Mouse (Mus musculus) lung, adult 18-20 months (tissue): ENCODE results near the gene Rcc2.

Experiments used
- DNase-seq, 2 experiments: peaks; one replicate each; pipeline ENCODE4 v3.0.0; 2022; ENCODE audit warnings: mixed read lengths in 2 of 2

Rcc2 gene

DNA sequence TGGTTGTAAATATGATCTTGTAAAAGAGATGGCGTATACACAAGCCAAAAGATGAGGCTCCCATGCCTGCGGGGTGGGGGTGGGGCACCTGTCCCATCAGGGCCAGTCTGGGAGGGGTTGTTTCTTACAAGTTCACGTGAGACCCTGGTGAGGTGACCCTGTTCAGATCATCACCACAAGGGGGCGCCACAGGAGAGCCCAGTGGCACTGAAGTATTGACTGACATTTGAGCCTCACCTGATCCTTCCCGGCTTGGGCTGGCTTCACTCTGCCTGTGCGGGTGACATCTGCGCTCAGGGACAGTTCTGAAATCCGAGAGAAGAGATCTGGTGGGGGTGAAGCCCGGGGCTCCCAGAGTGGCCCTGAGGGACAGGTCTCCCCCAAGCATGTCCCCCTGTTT, 62.8 kb downstream of the Rcc2 start:
- DNase-seq = peak; percentile 54 to 67

DNA sequence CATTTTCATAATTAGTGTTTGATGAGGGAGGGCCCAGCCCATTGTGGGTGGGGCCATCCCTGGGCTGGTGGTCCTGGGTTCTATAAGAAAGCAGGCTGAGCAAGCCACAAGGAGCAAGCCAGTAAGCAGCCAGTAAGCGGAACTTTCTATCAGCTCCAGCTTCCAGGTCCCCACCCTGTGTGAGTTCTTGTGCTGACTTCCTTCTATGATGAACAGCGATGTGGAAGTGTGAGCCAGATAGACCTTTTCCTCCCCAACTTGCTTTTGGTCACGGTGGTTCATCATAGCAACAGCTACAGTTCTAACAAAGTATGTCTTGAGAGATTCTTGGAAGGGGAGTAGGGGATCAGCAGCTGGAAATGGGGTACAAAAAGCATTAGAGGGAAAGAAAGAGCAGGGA, 65.6 kb downstream of the Rcc2 start:
- DNase-seq = no peak

- no peak for DNase-seq
Measured at GRCm38 (mm10) chr4:140768973-140769372, 68.6 kb downstream of the Rcc2 start.

DNA sequence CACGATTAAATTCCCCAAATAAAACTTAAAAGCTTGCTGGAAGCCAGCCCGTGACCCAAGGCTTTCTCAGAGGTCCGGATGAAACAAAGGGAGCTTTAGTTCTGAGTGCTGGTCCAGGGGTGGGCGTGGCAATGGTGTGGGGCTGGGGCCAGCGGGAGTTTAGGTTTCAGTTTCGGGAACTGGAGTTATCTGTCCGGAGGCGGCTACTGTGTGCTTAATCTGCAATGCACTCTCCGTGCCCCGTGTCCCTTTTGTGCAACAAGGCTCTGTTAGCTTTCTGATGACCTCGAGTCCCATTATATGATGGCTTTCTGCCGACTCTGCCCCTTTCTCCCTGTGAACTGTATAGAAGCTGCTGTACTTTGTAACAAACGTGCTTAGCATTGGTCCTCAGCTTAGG, 70.1 kb downstream of the Rcc2 start:
- DNase-seq = peak; percentile 58 to 62

- peak; percentile 38 to 57 for DNase-seq
Measured at GRCm38 (mm10) chr4:140771091-140771490, 70.8 kb downstream of the Rcc2 start.
